Mouse (Mus musculus) naive thymus-derived CD4-positive, alpha-beta T cell, adult 2 months (primary cell): ENCODE results near the gene Myocd.

ENCODE experiments used
- DNase-seq: peaks from one replicate; pipeline ENCODE4 v3.0.0-alpha.2; 2011; ENCODE audit warnings: low read depth

Gene Myocd

DNA sequence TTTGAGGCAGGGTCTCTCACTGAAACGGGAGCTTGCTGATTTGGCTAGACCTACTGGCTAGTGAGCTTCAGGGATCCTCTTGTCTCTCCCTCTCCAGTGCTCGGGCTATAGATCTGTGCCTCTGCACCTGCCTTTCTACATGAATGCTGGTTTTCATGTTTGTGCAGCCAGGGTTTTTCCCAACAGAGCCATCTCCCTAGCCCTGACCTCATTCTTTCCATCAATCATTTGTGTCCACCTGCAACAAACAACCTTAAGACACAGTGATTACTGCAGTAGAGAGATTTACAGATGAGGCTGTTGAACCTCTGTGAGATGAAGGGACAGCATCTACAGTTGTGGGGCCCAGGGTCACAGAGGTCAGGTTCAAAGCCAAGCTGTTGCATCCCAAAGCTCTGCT, 56.0 kb downstream of the Myocd start:
- no peak for DNase-seq

GRCm38 (mm10) chr11:65211701-65212100, 58.1 kb downstream of the Myocd start:
- no peak for DNase-seq

DNA sequence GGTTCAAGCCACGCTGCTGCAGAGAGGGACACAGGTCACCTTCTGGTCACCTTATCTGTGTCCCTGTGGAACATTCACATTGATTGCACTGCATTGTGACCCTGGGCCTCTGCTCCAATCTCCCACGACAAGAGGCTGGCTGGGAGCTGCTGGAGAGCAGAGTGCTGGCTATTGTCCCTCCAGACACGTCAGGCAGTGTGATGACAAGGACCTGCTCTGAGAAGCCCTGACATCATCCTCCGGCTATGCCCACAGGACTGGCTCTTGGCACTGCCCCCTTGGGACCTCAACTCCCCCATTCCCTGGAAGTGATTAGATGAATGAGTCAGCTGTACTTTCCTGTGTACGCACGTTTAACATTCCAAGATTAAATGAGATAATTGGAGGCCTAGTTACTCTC, 60.3 kb downstream of the Myocd start:
- DNase-seq, result no peak

- DNase-seq, result no peak
These were observed 64.5 kb downstream of the Myocd start for GRCm38 (mm10) chr11:65205306-65205705.

- DNase-seq, result no peak
These were observed 65.1 kb downstream of the Myocd start for GRCm38 (mm10) chr11:65204651-65205050.

DNA sequence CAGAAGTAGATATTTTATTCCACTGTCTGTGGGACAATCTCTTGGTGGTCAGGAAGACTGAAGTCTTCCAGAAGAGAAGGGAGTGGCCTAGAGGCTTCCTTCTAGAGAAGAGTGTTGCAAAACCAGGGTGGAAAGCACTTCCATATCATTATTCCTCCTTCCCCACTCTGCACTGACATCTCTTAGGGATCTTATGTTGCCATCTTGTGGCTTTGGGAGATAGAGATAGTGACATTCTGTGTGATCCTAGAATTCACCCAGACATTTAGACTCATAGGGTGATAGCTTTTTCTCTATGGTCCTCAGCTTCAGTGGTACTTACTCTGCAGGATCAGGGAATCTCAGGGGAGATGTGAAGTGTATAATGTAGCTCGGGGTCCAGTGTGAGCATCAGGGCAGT, 66.8 kb downstream of the Myocd start:
- DNase-seq, result no peak

DNA sequence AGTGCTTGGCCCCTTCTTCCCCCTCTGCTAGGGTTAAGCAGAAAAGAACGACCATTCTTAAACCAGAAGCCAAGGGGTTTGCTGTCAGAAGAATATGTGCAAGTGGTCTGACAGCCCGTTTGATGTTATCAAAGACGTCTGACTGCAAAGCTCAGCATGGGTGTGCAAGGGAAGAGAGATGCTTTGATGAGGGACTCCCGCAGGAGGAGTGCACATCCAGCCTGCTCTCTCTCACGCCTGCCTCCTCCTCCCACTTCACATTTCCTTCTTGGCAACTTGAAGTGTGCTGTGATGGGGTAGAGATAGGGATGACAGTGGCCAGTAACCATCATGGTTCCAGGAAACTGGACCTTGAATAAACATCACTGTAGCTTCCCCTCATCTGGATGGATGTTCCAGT, 67.6 kb downstream of the Myocd start:
- DNase-seq, result no peak

GRCm38 (mm10) chr11:65198026-65198425, 71.8 kb downstream of the Myocd start:
- DNase-seq, result no peak

DNA sequence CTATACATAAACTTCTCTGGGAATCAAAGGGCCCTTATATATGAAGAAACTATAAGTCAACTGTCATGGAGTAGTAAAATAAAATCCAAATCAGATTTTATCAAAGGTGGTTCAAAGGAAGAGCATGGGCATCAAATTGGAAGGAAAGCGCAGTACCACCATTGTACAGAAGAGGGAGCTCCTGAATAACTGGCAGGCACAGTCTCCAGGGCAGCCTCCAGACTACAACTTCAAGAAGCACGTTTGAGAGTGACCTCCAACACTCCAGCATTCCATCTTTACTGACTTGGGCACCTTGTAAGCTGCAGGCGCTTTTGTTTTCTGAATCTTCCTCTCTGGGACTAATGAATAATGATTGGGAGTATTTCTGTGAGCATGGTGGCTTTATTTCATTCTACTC, 72.5 kb downstream of the Myocd start:
- DNase-seq, result peak; percentile 8

GRCm38 (mm10) chr11:65186974-65187373, 82.8 kb downstream of the Myocd start:
- DNase-seq, result no peak

GRCm38 (mm10) chr11:65185114-65185513, 84.7 kb downstream of the Myocd start:
- no peak for DNase-seq

DNA sequence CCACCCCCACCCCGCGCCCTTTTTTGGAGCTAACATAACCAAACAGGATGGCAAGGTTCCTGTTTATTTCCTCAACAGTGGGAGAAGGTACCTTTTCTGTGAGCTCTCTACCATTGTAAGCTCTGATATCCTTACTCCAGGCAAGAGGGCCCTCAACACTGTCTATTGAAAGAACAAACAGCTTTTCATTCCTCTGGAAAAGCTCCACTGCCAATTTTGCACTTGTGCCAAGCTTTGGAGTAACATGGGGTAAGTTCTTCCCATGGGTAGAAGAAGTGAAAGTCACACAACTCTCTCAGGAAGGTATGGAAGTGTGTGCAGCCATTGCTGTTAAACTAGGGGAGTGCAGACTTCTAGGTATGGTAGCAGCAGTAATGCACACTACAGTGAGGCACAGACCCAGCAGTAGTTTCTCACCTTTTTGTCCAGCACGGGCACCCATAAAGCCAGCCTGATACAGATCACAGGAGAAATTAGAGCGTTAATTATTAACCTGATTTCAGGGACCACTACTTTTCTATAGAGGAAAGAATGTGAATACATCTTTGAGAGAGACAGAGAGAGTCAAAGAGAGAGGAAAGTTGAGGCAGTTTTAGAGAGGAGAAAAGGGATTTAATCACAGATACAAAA, 99.6 kb downstream of the Myocd start:
- no peak for DNase-seq

DNA sequence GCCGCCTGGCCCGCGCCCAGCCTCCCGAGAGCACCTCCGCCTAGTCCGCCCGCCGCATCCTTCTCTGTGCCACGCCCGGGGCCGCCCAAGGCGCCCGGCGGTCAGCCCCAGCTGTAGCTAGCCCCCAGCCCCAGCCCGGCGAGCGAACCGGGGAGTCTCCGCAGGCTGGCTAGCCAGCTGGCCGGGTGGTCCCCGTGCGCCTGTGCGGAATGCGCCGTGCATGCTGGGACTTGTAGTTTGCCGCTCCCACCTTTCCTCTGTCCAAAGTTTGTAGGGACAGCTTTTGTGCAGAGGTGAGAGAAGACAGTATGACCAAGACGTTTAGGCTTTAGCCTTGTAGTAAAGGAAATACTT, 107.0 kb downstream of the Myocd start, which contains the start of gene Arhgap44:
Gene Arhgap44 (minus strand): TSS at position 195 of the 354 bp plus-strand sequence.
- no peak for DNase-seq

- no peak for DNase-seq
These were observed 107.7 kb downstream of the Myocd start for GRCm38 (mm10) chr11:65161881-65162766.

GRCm38 (mm10) chr11:65160991-65161880, 108.6 kb downstream of the Myocd start:
- DNase-seq, result no peak

DNA sequence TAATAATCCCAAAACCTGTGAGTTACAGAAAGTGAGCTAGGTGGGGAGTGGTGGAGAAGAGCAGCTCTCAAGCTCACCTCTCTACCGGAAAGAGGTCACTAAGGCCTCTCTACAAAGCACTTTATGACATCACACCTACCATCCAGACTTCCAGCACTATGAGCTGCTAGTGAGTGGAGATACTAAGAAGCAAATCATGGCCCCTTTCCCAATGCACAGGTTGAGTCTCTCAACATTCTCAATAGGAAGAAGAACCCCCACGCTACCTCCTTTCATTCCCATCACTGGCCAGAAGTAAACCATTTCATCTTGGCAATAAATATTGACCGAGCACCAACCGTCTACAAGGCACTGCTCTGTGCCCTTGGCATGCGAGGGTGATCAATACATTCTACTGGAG, 110.0 kb downstream of the Myocd start, which contains the start of gene 1700086D15Rik:
Gene 1700086D15Rik (minus strand): TSS at position 101 of the 400 bp plus-strand sequence.
- DNase-seq, result no peak

- no peak for DNase-seq
These were observed 111.2 kb downstream of the Myocd start for GRCm38 (mm10) chr11:65158658-65158990.

- DNase-seq, result no peak
These were observed 111.7 kb downstream of the Myocd start for GRCm38 (mm10) chr11:65157966-65158657.

DNA sequence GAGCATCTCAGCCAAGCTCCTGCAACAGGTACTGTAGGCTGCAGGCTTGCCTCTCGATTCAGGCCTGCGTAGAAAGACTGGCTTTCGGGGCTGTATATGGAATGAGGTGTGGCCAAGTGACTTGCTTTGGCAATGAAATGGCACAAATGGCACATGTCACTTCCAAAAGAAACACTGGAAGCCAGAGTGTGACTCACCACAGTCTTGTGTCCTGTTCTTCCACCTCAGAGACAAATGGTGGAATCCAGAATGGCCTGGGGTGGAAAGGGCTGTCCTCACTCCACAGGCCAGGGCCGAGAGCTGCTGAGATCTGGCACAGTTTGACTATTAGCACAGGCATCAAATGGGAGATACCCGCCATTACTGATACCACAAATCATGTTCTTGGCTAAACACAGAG, 116.8 kb downstream of the Myocd start:
- no peak for DNase-seq

GRCm38 (mm10) chr11:65148441-65148840, 121.3 kb downstream of the Myocd start:
- no peak for DNase-seq

GRCm38 (mm10) chr11:65142838-65143417, 126.9 kb downstream of the Myocd start:
- DNase-seq, result no peak

DNA sequence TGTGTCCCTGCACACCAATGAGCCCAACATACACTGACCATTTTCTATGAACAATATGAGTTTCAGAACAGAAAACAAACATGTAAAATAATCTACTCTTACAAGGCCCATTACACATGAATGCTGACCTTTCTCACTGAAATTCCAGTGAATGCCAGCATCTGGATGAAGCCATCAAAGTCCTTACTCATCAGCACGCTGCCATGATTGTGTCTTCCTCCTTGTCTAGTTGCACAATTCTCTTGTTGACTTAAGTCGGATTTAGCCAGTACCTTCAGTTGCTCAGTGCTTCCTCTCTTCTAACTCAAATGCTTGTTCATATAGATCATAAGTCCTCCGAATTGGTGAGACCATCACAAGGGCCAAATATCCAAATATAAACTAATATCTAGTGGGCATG, 130.8 kb downstream of the Myocd start:
- no peak for DNase-seq
